Mouse (Mus musculus) intestine, postnatal 0 days (tissue): ENCODE data around the gene Gm3182. TPM values are rescaled to one million over a fixed set of nuclear protein-coding genes. Genes with fewer than 3 reads are reported as not detected.
A peak's percentile ranks its signal among the peaks of the same experiment; 100 is the strongest.
"Not testable (repeated sequence)": the region's sequence is repeated elsewhere in the genome, so short reads cannot be mapped to it uniquely, and the experiment has no call there.

ENCODE experiments used
- ATAC-seq: fragments of 200-750 bp; cut with Nextera tagmentation; 2 replicates; pipeline ENCODE4 v1.8.0; 2017; ENCODE audit warnings: mild to moderate bottlenecking, moderate TSS enrichment, moderate library complexity
- H3K27ac ChIP-seq: fragments of 300-500 bp; sonication (generic); 2 replicates; pipeline ENCODE4 v1.5.1; 2014; ENCODE audit warnings: mild to moderate bottlenecking, low read depth, low read length, moderate library complexity
- H3K27me3 ChIP-seq: fragments of 300-500 bp; sonication (generic); replicated peaks from 2 replicates; pipeline ENCODE4 v1.6.1; 2014; ENCODE audit warnings: low read length, mixed read lengths; ENCODE audit not compliant: control insufficient read depth, insufficient read depth
- H3K36me3 ChIP-seq: fragments of 300-500 bp; sonication (generic); 2 replicates; pipeline ENCODE4 v1.6.1; 2014; ENCODE audit warnings: mild to moderate bottlenecking, moderate library complexity; ENCODE audit not compliant: control insufficient read depth, insufficient read depth
- H3K4me1 ChIP-seq: fragments of 300-500 bp; sonication (generic); replicated peaks from 2 replicates; pipeline ENCODE4 v1.6.1; 2014; ENCODE audit warnings: antibody characterized with exemption, low read length, mixed read lengths; ENCODE audit not compliant: control insufficient read depth, insufficient read depth
- H3K4me2 ChIP-seq: fragments of 300-500 bp; sonication (generic); replicated peaks from 2 replicates; pipeline ENCODE4 v1.6.1; 2014; ENCODE audit warnings: low read depth, mild to moderate bottlenecking, moderate library complexity
- H3K4me3 ChIP-seq: fragments of 300-500 bp; sonication (generic); 2 replicates; pipeline ENCODE4 v1.5.1; 2014; ENCODE audit warnings: low read depth, low read length
- H3K9ac ChIP-seq: fragments of 300-500 bp; sonication (generic); 2 replicates; pipeline ENCODE4 v1.6.1; 2014; ENCODE audit warnings: mild to moderate bottlenecking, low read depth, low read length
- H3K9me3 ChIP-seq: fragments of 300-500 bp; sonication (generic); 2 replicates; pipeline ENCODE4 v1.6.1; 2016; ENCODE audit warnings: mixed run types; ENCODE audit not compliant: control insufficient read depth
- WGBS: fragments of 180-500 bp; shearing (Covaris S2); extraction: QIAGEN DNeasy Blood & Tissue Kit; methylation state at CpG from one replicate; pipeline ENCODE4 v1.1.7; 2014; 5-methylcytosine and 5-hydroxymethylcytosine counted together
- polyA plus RNA-seq: library from polyadenylated mRNA; unstranded; fragments of >200 nt; fragmentation: Nextera tagmentation; extraction: Ambion mirVana; gene quantifications from 2 replicates; pipeline ENCODE4 v1.2.1, GENCODE M21; 2015

The Gm3182 gene
- polyA plus RNA-seq = not detected in 2 replicates

- 83% methylated on average over 1 of the region's 2 CpGs for WGBS
- not testable (repeated sequence) for H3K9ac ChIP-seq
Observed at GRCm38 (mm10) chr14:4481445-4481844, at the start of gene Gm3182. TSS of gene Gm3182 (plus strand) at chr14:4481745.

GRCm38 (mm10) chr14:4499425-4499824 lies 17.9 kb downstream of the Gm3182 start:
- not testable (repeated sequence) for H3K4me1 ChIP-seq, ATAC-seq, H3K4me3 ChIP-seq, H3K27me3 ChIP-seq, H3K9me3 ChIP-seq, H3K9ac ChIP-seq, H3K27ac ChIP-seq, H3K36me3 ChIP-seq
- under 1% methylated on average over 14 of the region's 25 CpGs for WGBS
- peak overlapping the region; percentile 30 for H3K4me2 ChIP-seq

More at GRCm38 (mm10) chr14:4481445-4481844, at the start of gene Gm3182:
- H3K9me3 ChIP-seq, H3K36me3 ChIP-seq, H3K27me3 ChIP-seq, H3K4me3 ChIP-seq, H3K4me1 ChIP-seq, H3K4me2 ChIP-seq, ATAC-seq, H3K27ac ChIP-seq: not testable (repeated sequence)

Other genes starting within 250 kb of the Gm3182 start
- not detected in 2 replicates for gene Gm3138, start 232.1 kb upstream of the Gm3182 start, polyA plus RNA-seq
- not detected in 2 replicates for gene Gm3149, start 164.5 kb upstream of the Gm3182 start, polyA plus RNA-seq
- not detected in 2 replicates for gene 2610042L04Rik, start 147.0 kb upstream of the Gm3182 start, polyA plus RNA-seq
- gene Gm3159, start 84.2 kb upstream of the Gm3182 start, polyA plus RNA-seq = not detected in 2 replicates
- 0.18 TPM in 1 of 2 replicates, not detected in the other for gene Gm3164, start 66.3 kb upstream of the Gm3182 start, polyA plus RNA-seq
- gene Gm3173, start 50.8 kb upstream of the Gm3182 start, polyA plus RNA-seq = not detected in 2 replicates
- not detected in 2 replicates for gene Gm3047, start 73.7 kb downstream of the Gm3182 start, polyA plus RNA-seq
- gene Gm8159, start 150.6 kb downstream of the Gm3182 start, polyA plus RNA-seq = not detected in 2 replicates
- gene Gm3239, start 182.4 kb downstream of the Gm3182 start, polyA plus RNA-seq = 0.09 TPM in 1 of 2 replicates, not detected in the other
- gene Gm7876, start 227.5 kb downstream of the Gm3182 start, polyA plus RNA-seq = not detected in 2 replicates
- gene Gm3252, start 245.0 kb downstream of the Gm3182 start, polyA plus RNA-seq = not detected in 2 replicates